10 mouse cellular contexts compared by ENCODE assay signal in the genomic region with DNA sequence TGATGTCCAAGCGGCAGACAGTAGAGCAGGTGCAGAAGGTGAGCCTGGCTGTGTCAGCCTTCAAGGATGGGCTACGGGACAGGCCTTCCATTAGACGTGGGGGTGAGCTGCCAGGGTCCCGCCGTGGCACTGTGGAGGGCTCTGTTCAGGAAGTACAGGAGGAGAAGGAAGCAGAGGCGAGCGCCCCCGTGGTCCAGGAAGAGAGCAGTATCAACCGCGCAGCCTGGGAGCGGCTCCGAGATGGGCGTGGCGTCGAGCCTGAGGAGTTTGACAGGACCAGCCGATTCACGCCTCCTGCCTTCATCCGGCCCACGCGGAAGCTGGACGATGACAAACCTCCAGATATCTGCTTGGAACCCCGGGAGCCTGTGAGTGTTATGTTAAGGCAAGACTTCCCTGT. TPM values are rescaled to one million over a fixed set of nuclear protein-coding genes. Genes with fewer than 3 reads are reported as not detected.
A peak's percentile ranks its signal among the peaks of the same experiment; 100 is the strongest.
DNase-seq lines count a peak whose midpoint lies in the region; ATAC-seq and TF ChIP-seq lines count a peak whose summit lies in the region.
"Had no signal": no experiment of that assay in that cellular context is flagged by ENCODE, and none has a peak within 500 bp of the region (broad histone marks: within the 10 kb centered on the region; RNA-seq: fewer than 3 reads in every experiment).

No protein-coding gene starts in this region.

- WGBS in embryonic facial prominence, embryonic 10.5 days, result 10% methylated on average over 22 of the region's 22 CpGs
- WGBS in intestine, embryonic 15.5 days, result 6% methylated on average over 22 of the region's 22 CpGs
- WGBS in liver, adult 2 months, result 11% methylated on average over 22 of the region's 22 CpGs
- 10% methylated on average over 22 of the region's 22 CpGs for WGBS in midbrain, embryonic 14.5 days

- H3K79me2 ChIP-seq in liver, adult 2 months (ENCODE audit: control insufficient read depth, insufficient read depth, low read length), result no peaks in the 10 kb centered on the region

- H3K4me3 ChIP-seq in embryonic facial prominence, embryonic 10.5 days, result peak overlapping the region; percentile 41
- H3K4me3 ChIP-seq in intestine, embryonic 15.5 days (replicated peaks), result 0 out of 2 replicates have a peak overlapping the region, but pooled peaks have one; percentile 13
- no peak overlapping the region; the same call in 1 of the 2 replicates for H3K4me3 ChIP-seq in liver, adult 2 months (ENCODE audit: insufficient read depth, low read depth, low read length)
- H3K4me3 ChIP-seq in midbrain, embryonic 14.5 days (replicated peaks; ENCODE audit: low read depth, low read length), result no peak overlapping the region
- H3K4me3 ChIP-seq: erythroblast, embryonic 14.5 days had no signal

- H3K9me3 ChIP-seq in embryonic facial prominence, embryonic 10.5 days, result no peaks in the 10 kb centered on the region
- no peaks in the 10 kb centered on the region for H3K9me3 ChIP-seq in intestine, embryonic 15.5 days
- no peaks in the 10 kb centered on the region for H3K9me3 ChIP-seq in midbrain, embryonic 14.5 days (ENCODE audit: control insufficient read depth, low read length)

- H3K36me3 ChIP-seq in embryonic facial prominence, embryonic 10.5 days (replicated peaks), result no peaks in the 10 kb centered on the region
- no peaks in the 10 kb centered on the region for H3K36me3 ChIP-seq in intestine, embryonic 15.5 days
- no peaks in the 10 kb centered on the region for H3K36me3 ChIP-seq in liver, adult 2 months (ENCODE audit: control insufficient read depth, insufficient read depth, low read length)
- H3K36me3 ChIP-seq in midbrain, embryonic 14.5 days (ENCODE audit: control insufficient read depth, insufficient read depth, low read length), result peaks cover 8% of the 10 kb centered on the region; the same call in 1 of the 2 replicates

- no peak overlapping the region for H3K27ac ChIP-seq in embryonic facial prominence, embryonic 10.5 days (replicated peaks)
- no peak overlapping the region for H3K27ac ChIP-seq in intestine, embryonic 15.5 days
- no peak overlapping the region for H3K27ac ChIP-seq in liver, adult 2 months (replicated peaks; ENCODE audit: insufficient read depth, low read depth, low read length)
- H3K27ac ChIP-seq in midbrain, embryonic 14.5 days (replicated peaks; ENCODE audit: low read depth, low read length), result no peak overlapping the region

- peak; percentile 29 for DNase-seq in CD4-positive, CD25-positive, alpha-beta regulatory T cell, adult 2 months (ENCODE audit: low read depth, low spot score)
- DNase-seq in embryonic facial prominence, embryonic 10.5 days (ENCODE audit: low spot score), result peak; percentile 65
- DNase-seq in heart, adult 18-20 months, result peak; percentile 79
- DNase-seq in liver, adult 2 months (ENCODE audit: extremely low read depth, low read depth, low spot score), result no peak
- DNase-seq in midbrain, embryonic 14.5 days, result peak; percentile 71
- DNase-seq in thymus, postnatal 4 days, result peak; percentile 46

- peaks cover 7% of the 10 kb centered on the region for H3K4me1 ChIP-seq in embryonic facial prominence, embryonic 10.5 days
- H3K4me1 ChIP-seq in intestine, embryonic 15.5 days (replicated peaks), result 0 out of 2 replicates have a peak, but pooled peaks cover 3% of the 10 kb centered on the region
- H3K4me1 ChIP-seq in liver, adult 2 months (ENCODE audit: control insufficient read depth, insufficient read depth, low read length), result no peaks in the 10 kb centered on the region
- peaks cover 4% of the 10 kb centered on the region; the same call in 1 of the 2 replicates for H3K4me1 ChIP-seq in midbrain, embryonic 14.5 days (ENCODE audit: control insufficient read depth, insufficient read depth, low read length)

- TF ChIP-seq POLR2A in liver, adult 2 months (IDR thresholded peaks at IDR 0.05; ENCODE audit: extremely low read depth, insufficient read depth, low read length), result no peak

- H3K9ac ChIP-seq in intestine, embryonic 15.5 days, result no peak overlapping the region
- H3K9ac ChIP-seq in liver, adult 2 months (ENCODE audit: low read depth, low read length), result no peak overlapping the region
- no peak overlapping the region for H3K9ac ChIP-seq in midbrain, embryonic 14.5 days (replicated peaks; ENCODE audit: low read length)

- no peak for ATAC-seq in CD4-positive, CD25-positive, alpha-beta regulatory T cell, adult 4 months
- ATAC-seq in intestine, embryonic 15.5 days, result peak; percentile 84
- no peak for ATAC-seq in midbrain, embryonic 14.5 days (ENCODE audit: low FRiP score, low TSS enrichment)

- TF ChIP-seq CTCF in liver, adult 2 months (IDR thresholded peaks at IDR 0.05; ENCODE audit: low read depth, low read length), result peak; percentile 15; the same call in 1 of the 2 replicates

- H3K4me2 ChIP-seq in intestine, embryonic 15.5 days (replicated peaks), result peak overlapping the region; percentile 55
- H3K4me2 ChIP-seq in midbrain, embryonic 14.5 days (ENCODE audit: low read length), result peak overlapping the region; percentile 35

- peaks cover 62% of the 10 kb centered on the region for H3K27me3 ChIP-seq in embryonic facial prominence, embryonic 10.5 days (replicated peaks; ENCODE audit: low read depth, poor library complexity, severe bottlenecking)
- H3K27me3 ChIP-seq in intestine, embryonic 15.5 days (replicated peaks), result peaks cover 9% of the 10 kb centered on the region
- no peaks in the 10 kb centered on the region for H3K27me3 ChIP-seq in liver, adult 2 months (ENCODE audit: control insufficient read depth, insufficient read depth, low read length)
- H3K27me3 ChIP-seq in midbrain, embryonic 14.5 days (ENCODE audit: control insufficient read depth, insufficient read depth, low read length), result no peaks in the 10 kb centered on the region

RNA-seq across cellular contexts. Expression of a gene that starts 16.0 kb away (rescaled TPM):
- polyA plus RNA-seq in CD4-positive, CD25-positive, alpha-beta regulatory T cell, adult 4 months (2017; shearing (Covaris generic)), result 1 to 10 TPM; 4.9 to 7.0 TPM
- 10.3 and 10.9 TPM in 2 replicates for polyA plus RNA-seq in embryonic facial prominence, embryonic 10.5 days (2016; fragmentation: Nextera tagmentation; extraction: Ambion mirVana)
- 100 to 1,000 TPM in 1 of 2 experiments, 10 to 100 TPM in 1; 95.5 to 101 TPM for total RNA-seq in heart, adult 18-20 months (2021)
- 7.3 and 8.4 TPM in 2 replicates for polyA plus RNA-seq in intestine, embryonic 15.5 days (2015; fragmentation: Nextera tagmentation; extraction: Ambion mirVana)
- total RNA-seq in liver, adult 2 months (2014; rRNA removed), result 0.83 and 1.7 TPM in 2 replicates
- 2.8 TPM in 2 replicates for polyA plus RNA-seq in liver, adult 2 months (2012; rRNA removed)
- 45.0 and 88.7 TPM in 2 replicates for polyA plus RNA-seq in midbrain, embryonic 14.5 days (2014; fragmentation: Nextera tagmentation; extraction: Ambion mirVana)
- polyA plus RNA-seq: erythroblast, embryonic 14.5 days had no signal

RNA-seq across cellular contexts. Expression of a gene that starts 17.2 kb away (rescaled TPM):
- under 1 TPM in 1 of 2 experiments, not detected in 1; 0.05 TPM for polyA plus RNA-seq in CD4-positive, CD25-positive, alpha-beta regulatory T cell, adult 4 months (2017; shearing (Covaris generic))
- polyA plus RNA-seq in embryonic facial prominence, embryonic 10.5 days (2016; fragmentation: Nextera tagmentation; extraction: Ambion mirVana), result 0.44 and 1.2 TPM in 2 replicates
- 1 to 10 TPM; 6.5 to 7.7 TPM for total RNA-seq in heart, adult 18-20 months (2021)
- 0.82 and 1.6 TPM in 2 replicates for polyA plus RNA-seq in intestine, embryonic 15.5 days (2015; fragmentation: Nextera tagmentation; extraction: Ambion mirVana)
- 0.18 and 0.20 TPM in 2 replicates for total RNA-seq in liver, adult 2 months (2014; rRNA removed)
- 0.05 and 0.13 TPM in 2 replicates for polyA plus RNA-seq in liver, adult 2 months (2012; rRNA removed)
- 33.2 and 33.9 TPM in 2 replicates for polyA plus RNA-seq in midbrain, embryonic 14.5 days (2014; fragmentation: Nextera tagmentation; extraction: Ambion mirVana)
- polyA plus RNA-seq: erythroblast, embryonic 14.5 days had no signal

RNA-seq across cellular contexts. Expression of a gene that starts 35.8 kb away (rescaled TPM):
- under 1 TPM in 1 of 2 experiments, not detected in 1; 0.48 TPM for polyA plus RNA-seq in CD4-positive, CD25-positive, alpha-beta regulatory T cell, adult 4 months (2017; shearing (Covaris generic))
- 0.54 and 0.76 TPM in 2 replicates for polyA plus RNA-seq in embryonic facial prominence, embryonic 10.5 days (2016; fragmentation: Nextera tagmentation; extraction: Ambion mirVana)
- not detected for total RNA-seq in heart, adult 18-20 months (2021)
- 0.28 and 0.33 TPM in 2 replicates for polyA plus RNA-seq in intestine, embryonic 15.5 days (2015; fragmentation: Nextera tagmentation; extraction: Ambion mirVana)
- total RNA-seq in liver, adult 2 months (2014; rRNA removed), result not detected in 2 replicates
- not detected in 2 replicates for polyA plus RNA-seq in liver, adult 2 months (2012; rRNA removed)
- polyA plus RNA-seq in midbrain, embryonic 14.5 days (2014; fragmentation: Nextera tagmentation; extraction: Ambion mirVana), result 0.38 and 0.80 TPM in 2 replicates
- polyA plus RNA-seq: erythroblast, embryonic 14.5 days; spleen, adult 2 months had no signal

RNA-seq across cellular contexts. Expression of a gene that starts 59.6 kb away (rescaled TPM):
- polyA plus RNA-seq in CD4-positive, CD25-positive, alpha-beta regulatory T cell, adult 4 months (2017; shearing (Covaris generic)), result not detected
- polyA plus RNA-seq in embryonic facial prominence, embryonic 10.5 days (2016; fragmentation: Nextera tagmentation; extraction: Ambion mirVana), result 0.15 and 0.25 TPM in 2 replicates
- 10 to 100 TPM; 12.2 to 12.9 TPM for total RNA-seq in heart, adult 18-20 months (2021)
- polyA plus RNA-seq in intestine, embryonic 15.5 days (2015; fragmentation: Nextera tagmentation; extraction: Ambion mirVana), result 0.30 and 0.60 TPM in 2 replicates
- total RNA-seq in liver, adult 2 months (2014; rRNA removed), result not detected in 2 replicates
- not detected in 2 replicates for polyA plus RNA-seq in liver, adult 2 months (2012; rRNA removed)
- 1.6 and 2.0 TPM in 2 replicates for polyA plus RNA-seq in midbrain, embryonic 14.5 days (2014; fragmentation: Nextera tagmentation; extraction: Ambion mirVana)
- polyA plus RNA-seq: erythroblast, embryonic 14.5 days; spleen, adult 2 months had no signal

Comparison
In these comparisons a context has a peak if more than half of its experiments do, and no peak if none do; other contexts are left out.
1. H3K4me3 ChIP-seq: peak in embryonic facial prominence, embryonic 10.5 days (single experiment) and intestine, embryonic 15.5 days (single experiment); none in liver, adult 2 months (single experiment) and midbrain, embryonic 14.5 days (single experiment).
2. RNA of a gene that starts 17.2 kb away (polyA plus RNA-seq): 33.2 to 33.9 TPM in midbrain, embryonic 14.5 days; 0.82 to 1.6 TPM in intestine, embryonic 15.5 days, 0.44 to 1.2 TPM in embryonic facial prominence, embryonic 10.5 days, 0.05 to 0.13 TPM in liver, adult 2 months and 0.05 TPM in CD4-positive, CD25-positive, alpha-beta regulatory T cell, adult 4 months; every median in the first group is over 10 times any median in the second.